Mouse (Mus musculus) left cerebral cortex, adult 8-10 months (tissue): ENCODE data around the gene 6820408C15Rik. TPM values are rescaled to one million over a fixed set of nuclear protein-coding genes. Genes with fewer than 3 reads are reported as not detected.

ENCODE experiments used
- DNase-seq, 2 experiments: peaks; one replicate each; pipeline ENCODE4 v3.0.0; 2022; ENCODE audit warnings: low spot score in 2 of 2
- total RNA-seq, 4 experiments: library from RNA; stranded (reverse); gene quantifications; 2 replicates each; pipeline ENCODE4 v1.2.4; 2022

The 6820408C15Rik gene
- total RNA-seq, 4 experiments from 2014 or later, result 2.0 to 3.7 (median 2.7) TPM

GRCm38 (mm10) chr2:152464570-152465150 lies 49.3 kb downstream of the 6820408C15Rik start, which contains the start of gene Defb23:
Defb23 (minus strand) TSS chr2:152464620.
- no peak for DNase-seq

DNA sequence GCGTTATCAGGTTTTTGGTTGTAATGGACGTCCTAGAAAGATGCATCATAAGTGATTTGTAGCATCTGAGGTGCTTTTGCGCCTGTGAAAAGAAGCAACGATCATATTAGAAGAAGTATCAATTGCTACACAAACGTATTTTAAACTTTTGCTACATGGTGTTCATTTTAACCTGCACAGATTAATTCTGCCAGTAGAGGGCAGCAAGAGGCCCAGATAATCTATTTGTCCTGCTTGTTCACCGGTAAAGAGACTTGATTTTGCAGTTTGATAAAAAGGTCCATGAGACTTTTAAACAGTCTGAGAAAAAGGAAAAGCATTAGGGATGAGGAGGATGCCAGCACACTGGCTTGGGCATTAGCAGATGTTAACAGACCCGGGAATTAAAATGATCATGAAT lies 55.6 kb downstream of the 6820408C15Rik start:
- peak in 1 of 2 experiments; percentile 24 for DNase-seq

- no peak for DNase-seq
These were observed 57.0 kb downstream of the 6820408C15Rik start for GRCm38 (mm10) chr2:152472434-152472833.

DNA sequence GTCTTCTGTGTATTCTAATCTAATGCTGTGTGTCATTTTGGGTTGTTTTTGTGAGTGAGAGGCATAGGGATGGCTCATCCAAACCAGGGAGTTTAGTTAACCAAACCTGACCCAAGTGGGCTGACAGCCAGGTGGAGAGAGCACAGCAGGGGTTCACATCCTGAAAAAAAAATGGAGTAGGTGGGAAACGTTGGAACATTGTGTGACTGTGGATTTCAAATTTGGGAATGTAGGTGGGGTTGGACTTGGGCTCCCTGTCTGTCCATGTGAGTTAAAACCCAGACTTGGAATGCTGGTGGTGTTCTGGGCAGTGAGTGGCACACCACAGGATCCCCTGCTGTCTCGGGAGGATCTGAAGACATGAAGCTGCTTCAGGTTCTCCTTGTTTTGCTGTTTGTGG lies 61.4 kb downstream of the 6820408C15Rik start, which contains the start of gene Defb20:
Gene Defb20 (plus strand): TSS at position 301 of the 400 bp plus-strand sequence.
- no peak for DNase-seq

GRCm38 (mm10) chr2:152480881-152481280 lies 65.5 kb downstream of the 6820408C15Rik start:
- DNase-seq, result no peak

- DNase-seq, result no peak
These were observed 66.3 kb downstream of the 6820408C15Rik start for GRCm38 (mm10) chr2:152481726-152482125.

- no peak for DNase-seq
These were observed 71.6 kb downstream of the 6820408C15Rik start for GRCm38 (mm10) chr2:152487024-152487423.

GRCm38 (mm10) chr2:152490038-152490437 lies 74.7 kb downstream of the 6820408C15Rik start, which contains the start of gene Defb22:
Defb22 (minus strand) TSS chr2:152490138.
- no peak for DNase-seq

- DNase-seq, result no peak
These were observed 77.8 kb downstream of the 6820408C15Rik start for GRCm38 (mm10) chr2:152493151-152493550.

Other genes with a start within 250 kb of the 6820408C15Rik start
- 100 to 1,000 TPM in 3 of 4 experiments, 10 to 100 TPM in 1; 95.7 to 112 (median 101) TPM for gene Csnk2a1, start 188.7 kb upstream of the 6820408C15Rik start, total RNA-seq
- gene Tbc1d20, start 121.8 kb upstream of the 6820408C15Rik start, total RNA-seq, result 10 to 100 TPM; 52.5 to 56.3 (median 55.9) TPM
- 100 to 1,000 TPM; 105 to 110 (median 105) TPM for gene Rbck1, start 82.9 kb upstream of the 6820408C15Rik start, total RNA-seq
- 1 to 10 TPM in 3 of 4 experiments, under 1 TPM in 1; 0.84 to 2.1 (median 1.5) TPM for gene Trib3, start 71.6 kb upstream of the 6820408C15Rik start, total RNA-seq
- 100 to 1,000 TPM; 112 to 125 (median 120) TPM for gene Nrsn2, start 38.9 kb upstream of the 6820408C15Rik start, total RNA-seq
- gene Sox12, start 17.5 kb upstream of the 6820408C15Rik start, total RNA-seq, result 10 to 100 TPM; 12.9 to 15.4 (median 14.3) TPM
- 10 to 100 TPM in 3 of 4 experiments, 1 to 10 TPM in 1; 9.6 to 11.2 (median 10.9) TPM for gene Zcchc3, start 560 bp upstream of the 6820408C15Rik start, total RNA-seq
- gene Defb23, start 49.0 kb downstream of the 6820408C15Rik start, total RNA-seq, result not detected
- not detected for gene Defb20, start 61.5 kb downstream of the 6820408C15Rik start, total RNA-seq
- not detected for gene Defb22, start 74.6 kb downstream of the 6820408C15Rik start, total RNA-seq
- not detected for gene Defb26, start 96.1 kb downstream of the 6820408C15Rik start, total RNA-seq
- not detected for gene Defb28, start 102.7 kb downstream of the 6820408C15Rik start, total RNA-seq
- not detected for gene Defb29, start 124.5 kb downstream of the 6820408C15Rik start, total RNA-seq
- gene Gm17416, start 153.8 kb downstream of the 6820408C15Rik start, total RNA-seq, result not detected
- not detected for gene Defb21, start 157.2 kb downstream of the 6820408C15Rik start, total RNA-seq
- gene Defb19, start 164.7 kb downstream of the 6820408C15Rik start, total RNA-seq, result not detected
- gene Defb45, start 183.8 kb downstream of the 6820408C15Rik start, total RNA-seq, result not detected
- not detected for gene Defb36, start 188.7 kb downstream of the 6820408C15Rik start, total RNA-seq
- not detected for gene Defb25, start 207.5 kb downstream of the 6820408C15Rik start, total RNA-seq
- gene Rem1, start 211.4 kb downstream of the 6820408C15Rik start, total RNA-seq, result 1 to 10 TPM in 2 of 4 experiments, under 1 TPM in 2; 0.87 to 1.6 (median 1.1) TPM